Mouse (Mus musculus) liver, embryonic 15.5 days (tissue): Measurements from ENCODE around the gene Fgfr1op. TPM values are rescaled to one million over a fixed set of nuclear protein-coding genes. Genes with fewer than 3 reads are reported as not detected.

Source experiments
- ATAC-seq: fragments of 200-750 bp; cut with Nextera tagmentation; 2 replicates; pipeline ENCODE4 v1.8.0; 2017; ENCODE audit warnings: moderate number of reproducible peaks, mild to moderate bottlenecking, moderate library complexity; ENCODE audit not compliant: insufficient read depth
- H3K27ac ChIP-seq: fragments of 300-500 bp; sonication (generic); replicated peaks from 2 replicates; pipeline ENCODE4 v1.5.1; 2015; ENCODE audit warnings: mild to moderate bottlenecking, inconsistent platforms
- H3K27me3 ChIP-seq: fragments of 300-500 bp; sonication (generic); 2 replicates; pipeline ENCODE4 v1.6.1; 2015; ENCODE audit warnings: mild to moderate bottlenecking, inconsistent platforms
- H3K36me3 ChIP-seq: fragments of 300-500 bp; sonication (generic); replicated peaks from 2 replicates; pipeline ENCODE4 v1.6.1; 2015; ENCODE audit warnings: moderate library complexity, mild to moderate bottlenecking, inconsistent platforms
- H3K4me1 ChIP-seq: fragments of 300-500 bp; sonication (generic); replicated peaks from 2 replicates; pipeline ENCODE4 v1.6.1; 2015; ENCODE audit warnings: inconsistent platforms
- H3K4me2 ChIP-seq: fragments of 300-500 bp; sonication (generic); 2 replicates; pipeline ENCODE4 v1.6.1; 2015; ENCODE audit warnings: moderate library complexity, mild to moderate bottlenecking, inconsistent platforms
- H3K4me3 ChIP-seq: fragments of 300-500 bp; sonication (generic); replicated peaks from 2 replicates; pipeline ENCODE4 v1.5.1; 2015; ENCODE audit warnings: mild to moderate bottlenecking, inconsistent platforms
- H3K9ac ChIP-seq: fragments of 300-500 bp; sonication (generic); 2 replicates; pipeline ENCODE4 v1.6.1; 2015; ENCODE audit warnings: moderate library complexity, mild to moderate bottlenecking, inconsistent platforms
- H3K9me3 ChIP-seq: fragments of 300-500 bp; sonication (generic); replicated peaks from 2 replicates; pipeline ENCODE4 v1.6.1; 2016; ENCODE audit warnings: inconsistent platforms
- WGBS: fragments of 180-500 bp; shearing (Covaris S2); methylation state at CpG from one replicate; pipeline ENCODE4 v1.1.7; 2015; ENCODE audit warnings: mixed read lengths; ENCODE audit not compliant: insufficient replicate concordance; 5-methylcytosine and 5-hydroxymethylcytosine counted together
- polyA plus RNA-seq: library from polyadenylated mRNA; unstranded; fragments of >200 nt; fragmentation: Nextera tagmentation; extraction: Ambion mirVana; gene quantifications from 2 replicates; pipeline ENCODE4 v1.2.1, GENCODE M21; 2015

The Fgfr1op gene
- polyA plus RNA-seq, 1 experiment from 2014 or later = 9.7 TPM

GRCm38 (mm10) chr17:8206691-8207090 lies 41.4 kb downstream of the Fgfr1op start:
- 48% methylated on average over 5 of the region's 5 CpGs for WGBS
- Histone ChIP-seq H3K4me2 (no peak overlapping the region), H3K9ac (no peak overlapping the region), H3K4me3 (no peak overlapping the region), H3K4me1 (no peaks in the 10 kb centered on the region), H3K9me3 (no peaks in the 10 kb centered on the region), H3K27me3 (no peaks in the 10 kb centered on the region), H3K36me3 (no peaks in the 10 kb centered on the region), H3K27ac (no peak overlapping the region)
- no peak for ATAC-seq

- Histone ChIP-seq H3K9ac (no peak overlapping the region), H3K36me3 (no peaks in the 10 kb centered on the region), H3K4me1 (no peaks in the 10 kb centered on the region; the same call in 1 of the 2 replicates), H3K9me3 (no peaks in the 10 kb centered on the region), H3K4me3 (no peak overlapping the region), H3K4me2 (no peak overlapping the region), H3K27ac (no peak overlapping the region), H3K27me3 (no peaks in the 10 kb centered on the region)
- WGBS = 63% methylated on average over 2 of the region's 2 CpGs
- ATAC-seq = no peak
Measured at GRCm38 (mm10) chr17:8209696-8210095, 44.4 kb downstream of the Fgfr1op start.

- Histone ChIP-seq H3K9me3 (no peaks in the 10 kb centered on the region), H3K27me3 (no peaks in the 10 kb centered on the region), H3K9ac (no peak overlapping the region), H3K27ac (no peak overlapping the region), H3K4me2 (no peak overlapping the region), H3K4me1 (no peaks in the 10 kb centered on the region; the same call in 1 of the 2 replicates), H3K4me3 (no peak overlapping the region), H3K36me3 (no peaks in the 10 kb centered on the region)
- ATAC-seq = no peak
- 38% methylated on average over 3 of the region's 3 CpGs for WGBS
Measured at GRCm38 (mm10) chr17:8210170-8210569, 44.9 kb downstream of the Fgfr1op start.

- H3K9me3 ChIP-seq = no peaks in the 10 kb centered on the region
- H3K4me1 ChIP-seq = no peaks in the 10 kb centered on the region; the same call in 1 of the 2 replicates
- H3K27me3 ChIP-seq = no peaks in the 10 kb centered on the region
- no peaks in the 10 kb centered on the region for H3K36me3 ChIP-seq
- no peak overlapping the region for H3K4me3 ChIP-seq
- no peak overlapping the region for H3K9ac ChIP-seq
- no peak overlapping the region for H3K27ac ChIP-seq
- ATAC-seq = no peak
- 40% methylated on average over 10 of the region's 10 CpGs for WGBS
- H3K4me2 ChIP-seq = no peak overlapping the region
Measured at GRCm38 (mm10) chr17:8210675-8211074, 45.4 kb downstream of the Fgfr1op start.

- no peak overlapping the region for H3K27ac ChIP-seq
- WGBS = 71% methylated on average over 6 of the region's 6 CpGs
- ATAC-seq = no peak
- H3K4me3 ChIP-seq = no peak overlapping the region
- no peaks in the 10 kb centered on the region for H3K9me3 ChIP-seq
- H3K4me1 ChIP-seq = no peaks in the 10 kb centered on the region; the same call in 1 of the 2 replicates
- H3K27me3 ChIP-seq = no peaks in the 10 kb centered on the region
- H3K4me2 ChIP-seq = no peak overlapping the region
- no peak overlapping the region for H3K9ac ChIP-seq
- no peaks in the 10 kb centered on the region for H3K36me3 ChIP-seq
Measured at GRCm38 (mm10) chr17:8211399-8211798, 46.1 kb downstream of the Fgfr1op start.

GRCm38 (mm10) chr17:8214369-8214768 lies 49.1 kb downstream of the Fgfr1op start:
- 30% methylated on average over 1 of the region's 1 CpGs for WGBS

GRCm38 (mm10) chr17:8215016-8215745 lies 49.9 kb downstream of the Fgfr1op start:
- no peak for ATAC-seq
- 72% methylated on average over 12 of the region's 12 CpGs for WGBS
- Histone ChIP-seq H3K4me2 (no peak overlapping the region), H3K27ac (no peak overlapping the region), H3K4me3 (no peak overlapping the region), H3K27me3 (no peaks in the 10 kb centered on the region), H3K9ac (no peak overlapping the region), H3K4me1 (no peaks in the 10 kb centered on the region; the same call in 1 of the 2 replicates), H3K36me3 (no peaks in the 10 kb centered on the region), H3K9me3 (no peaks in the 10 kb centered on the region)

More at GRCm38 (mm10) chr17:8214369-8214768, 49.1 kb downstream of the Fgfr1op start:
- no peak for ATAC-seq
- H3K9me3 ChIP-seq = no peaks in the 10 kb centered on the region
- no peak overlapping the region for H3K27ac ChIP-seq
- H3K36me3 ChIP-seq = no peaks in the 10 kb centered on the region
- no peaks in the 10 kb centered on the region for H3K27me3 ChIP-seq
- no peak overlapping the region for H3K4me2 ChIP-seq
- no peak overlapping the region for H3K4me3 ChIP-seq
- H3K9ac ChIP-seq = no peak overlapping the region
- H3K4me1 ChIP-seq = no peaks in the 10 kb centered on the region; the same call in 1 of the 2 replicates

- Histone ChIP-seq H3K4me1 (no peaks in the 10 kb centered on the region), H3K9me3 (no peaks in the 10 kb centered on the region), H3K27me3 (no peaks in the 10 kb centered on the region), H3K4me3 (no peak overlapping the region), H3K27ac (no peak overlapping the region), H3K36me3 (no peaks in the 10 kb centered on the region), H3K9ac (no peak overlapping the region), H3K4me2 (no peak overlapping the region)
- 76% methylated on average over 10 of the region's 10 CpGs for WGBS
- no peak for ATAC-seq
Measured at GRCm38 (mm10) chr17:8223225-8223624, 57.9 kb downstream of the Fgfr1op start.

- ATAC-seq = no peak
- Histone ChIP-seq H3K27me3 (no peaks in the 10 kb centered on the region), H3K4me3 (no peak overlapping the region), H3K27ac (no peak overlapping the region), H3K4me2 (no peak overlapping the region), H3K36me3 (no peaks in the 10 kb centered on the region), H3K9ac (no peak overlapping the region), H3K9me3 (no peaks in the 10 kb centered on the region), H3K4me1 (no peaks in the 10 kb centered on the region)
- 27% methylated on average over 1 of the region's 1 CpGs for WGBS
Measured at GRCm38 (mm10) chr17:8224072-8224471, 58.8 kb downstream of the Fgfr1op start.

GRCm38 (mm10) chr17:8225166-8225565 lies 59.9 kb downstream of the Fgfr1op start:
- no peak for ATAC-seq
- H3K4me1 ChIP-seq = no peaks in the 10 kb centered on the region
- no peaks in the 10 kb centered on the region for H3K9me3 ChIP-seq
- H3K4me2 ChIP-seq = no peak overlapping the region
- H3K27me3 ChIP-seq = no peaks in the 10 kb centered on the region
- no peak overlapping the region for H3K9ac ChIP-seq
- H3K27ac ChIP-seq = no peak overlapping the region
- no peak overlapping the region for H3K4me3 ChIP-seq
- WGBS = 73% methylated on average over 2 of the region's 2 CpGs
- H3K36me3 ChIP-seq = no peaks in the 10 kb centered on the region

GRCm38 (mm10) chr17:8225746-8226145 lies 60.4 kb downstream of the Fgfr1op start:
- Histone ChIP-seq H3K36me3 (no peaks in the 10 kb centered on the region), H3K9me3 (no peaks in the 10 kb centered on the region), H3K4me2 (no peak overlapping the region), H3K4me1 (no peaks in the 10 kb centered on the region), H3K27ac (no peak overlapping the region), H3K27me3 (no peaks in the 10 kb centered on the region), H3K9ac (no peak overlapping the region), H3K4me3 (no peak overlapping the region)
- ATAC-seq = no peak
- 56% methylated on average over 4 of the region's 4 CpGs for WGBS

- no peak overlapping the region for H3K9ac ChIP-seq
- H3K27ac ChIP-seq = no peak overlapping the region
- no peak overlapping the region for H3K4me2 ChIP-seq
- H3K27me3 ChIP-seq = no peaks in the 10 kb centered on the region
- no peaks in the 10 kb centered on the region for H3K4me1 ChIP-seq
- 43% methylated on average over 9 of the region's 9 CpGs for WGBS
- H3K36me3 ChIP-seq = no peaks in the 10 kb centered on the region
- H3K4me3 ChIP-seq = no peak overlapping the region
- no peak for ATAC-seq
- H3K9me3 ChIP-seq = no peaks in the 10 kb centered on the region
Measured at GRCm38 (mm10) chr17:8228622-8229021, 63.3 kb downstream of the Fgfr1op start.
